Mouse (Mus musculus) C2C12 (cell line): ENCODE results near the gene Nkiras2.

Experiments
- CEBPB ChIP-seq: IDR thresholded peaks from one replicate; pipeline ENCODE4 v1.6.1; 2011; ENCODE audit warnings: low read depth, mild to moderate bottlenecking, control low read depth, moderate library complexity
- CTCF ChIP-seq: IDR thresholded peaks from one replicate; pipeline ENCODE4 v1.5.1; 2011; ENCODE audit not compliant: control insufficient read depth, insufficient read depth, insufficient read length
- MAX ChIP-seq: IDR thresholded peaks from one replicate; pipeline ENCODE4 v1.6.1; 2011; ENCODE audit warnings: mild to moderate bottlenecking, control low read depth

DNA sequence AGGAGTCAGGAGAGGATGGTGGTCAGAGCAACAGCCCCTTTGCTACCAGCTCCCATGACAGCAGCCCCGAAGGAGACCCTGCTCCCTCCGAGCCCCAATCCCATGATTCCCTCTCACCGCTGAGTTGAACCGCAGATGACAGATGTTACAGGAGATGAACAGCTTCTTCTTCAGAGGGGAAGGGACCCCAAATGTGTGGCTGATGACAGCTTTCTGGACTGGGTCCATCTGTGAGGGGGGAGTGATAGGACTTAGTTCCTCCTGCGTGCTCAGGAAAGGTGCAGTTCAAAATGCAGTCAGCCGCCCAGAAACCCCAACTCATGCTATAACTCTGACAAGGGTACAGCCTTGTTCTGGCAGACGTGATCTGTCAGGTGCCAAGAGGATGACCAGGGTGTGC lies 15.5 kb downstream of the Nkiras2 start:
- TF ChIP-seq CTCF (no peak), MAX (no peak), CEBPB (no peak)
